Mouse (Mus musculus) left cerebral cortex, postnatal 4 days (tissue): ENCODE data around the gene Serinc1. TPM values are rescaled to one million over a fixed set of nuclear protein-coding genes. Genes with fewer than 3 reads are reported as not detected.
"Not testable (repeated sequence)": the region's sequence is repeated elsewhere in the genome, so short reads cannot be mapped to it uniquely, and the experiment has no call there.

ENCODE experiments used
- DNase-seq: peaks from one replicate; pipeline ENCODE4 v3.0.0-alpha.2; 2022
- intact Hi-C: fragments of 180-260 bp; cut with DNase I; formaldehyde crosslinking; loops from one replicate; pipeline ENCODE4 v1.15.1; 2025
- total RNA-seq, 2 experiments: library from RNA; stranded (reverse); gene quantifications; 2 replicates each; pipeline ENCODE4 v1.2.3; 2021

Serinc1 gene
- total RNA-seq: 100 to 1,000 TPM; 579 to 621 TPM

DNA sequence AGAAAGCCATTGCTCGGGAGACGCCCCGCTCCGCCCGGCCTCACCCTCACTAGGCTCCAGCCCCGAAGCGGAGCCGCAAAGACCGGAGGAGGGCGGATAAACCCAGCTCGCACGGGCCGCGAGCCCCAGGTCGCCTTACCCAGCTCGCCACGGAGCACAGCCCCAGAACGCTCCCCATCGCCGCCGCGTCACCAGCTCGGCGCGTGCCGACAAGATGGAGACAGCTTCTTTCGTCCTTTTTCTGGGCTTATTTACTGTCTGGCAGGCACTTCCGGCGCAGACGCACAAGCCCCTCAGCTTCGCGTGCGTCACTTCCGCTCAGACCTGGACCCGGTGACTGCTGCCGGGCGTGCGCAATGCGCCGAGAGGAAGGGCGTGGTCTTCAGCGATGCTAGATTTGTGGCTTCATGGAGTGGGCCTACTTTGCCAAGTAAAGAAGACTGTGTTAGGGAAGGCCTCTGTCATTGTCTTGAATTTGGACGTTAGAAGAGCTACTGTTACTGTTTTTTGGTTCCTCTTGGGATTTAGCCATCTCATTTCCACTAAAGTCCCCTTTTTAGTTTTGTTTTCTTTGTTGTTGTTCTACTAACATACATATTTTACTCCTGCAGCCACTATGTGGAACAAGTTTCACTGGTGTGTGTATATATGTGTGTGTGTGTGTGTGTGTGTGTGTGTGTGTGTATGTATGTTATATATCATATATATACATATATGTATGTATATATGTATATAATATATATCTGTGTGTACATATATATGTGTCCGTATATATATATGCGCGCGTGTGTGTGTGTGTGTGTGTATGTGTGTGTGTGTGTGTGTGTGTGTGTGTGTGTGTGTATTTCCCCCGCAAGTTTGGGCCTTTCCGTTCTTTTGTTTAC is at the start of gene Serinc1:
Gene Serinc1 (minus strand): TSS at position 313 of the 884 bp plus-strand sequence.
- DNase-seq: peak; percentile 96
- intact Hi-C loops: no loop called here

DNA sequence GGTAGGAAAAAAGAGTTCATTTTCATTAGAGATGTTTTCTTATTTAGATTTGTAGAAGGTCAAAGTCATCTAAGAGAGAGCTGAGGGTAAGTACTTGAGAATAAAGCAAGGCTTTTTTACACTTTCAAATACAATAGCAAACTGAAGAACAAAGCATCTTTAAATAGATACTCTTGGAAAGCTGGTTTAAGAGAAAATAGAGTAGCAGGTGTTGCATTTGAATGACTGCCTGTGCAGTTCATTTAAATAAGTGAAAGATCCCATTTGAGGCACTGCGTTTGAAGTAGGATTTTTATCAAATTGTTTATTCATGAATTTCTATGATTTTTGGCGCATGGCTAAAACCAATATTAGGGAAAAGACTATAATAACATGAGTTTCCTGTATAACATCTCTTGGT is 44.4 kb upstream of the Serinc1 start:
- no peak for DNase-seq
- intact Hi-C loops: no loop called here

DNA sequence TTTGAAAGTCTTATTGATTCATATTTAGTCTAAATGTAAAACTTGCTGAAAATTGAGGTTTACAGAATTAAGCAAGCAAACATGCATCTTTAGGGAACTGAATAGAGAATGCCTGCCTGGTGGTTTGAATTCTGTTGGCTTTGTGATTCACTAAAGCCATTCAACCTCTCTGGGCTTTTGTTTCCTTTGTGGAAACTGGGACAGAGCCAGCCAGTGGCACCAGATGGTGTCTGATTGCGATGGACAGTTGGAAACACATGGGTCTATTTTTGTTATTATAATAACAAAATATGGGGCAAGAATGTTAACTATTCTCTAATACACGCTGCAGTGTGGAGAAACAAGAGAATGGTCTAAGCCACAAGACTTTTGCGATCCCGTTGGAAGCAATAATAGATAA is 39.8 kb upstream of the Serinc1 start:
- DNase-seq: peak; percentile 63
- intact Hi-C loops: no loop called here

DNA sequence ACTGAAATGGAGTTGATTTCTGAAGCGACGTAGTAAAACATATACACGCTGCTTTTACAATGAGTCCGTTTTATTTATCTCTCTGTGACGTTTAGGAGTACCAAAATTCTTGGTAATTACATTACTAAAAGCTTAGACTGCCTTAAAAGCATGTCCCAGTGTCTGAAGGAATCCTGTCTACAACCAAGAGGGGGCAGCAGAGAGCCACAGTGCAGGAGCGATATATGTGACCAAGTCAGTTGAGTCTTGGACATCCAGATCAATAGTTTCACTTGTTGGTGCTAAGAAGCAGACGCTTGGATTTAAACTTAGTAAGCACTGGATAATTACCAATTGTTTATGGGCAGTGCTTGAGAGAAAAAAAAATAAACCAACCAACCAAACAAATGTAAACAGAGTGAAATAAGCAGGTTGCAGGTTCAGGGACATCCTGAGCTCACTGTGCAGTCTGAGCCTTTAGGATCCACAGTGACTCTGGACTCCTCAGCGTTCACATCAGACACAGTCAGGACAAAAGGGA is 38.9 kb upstream of the Serinc1 start:
- intact Hi-C loops: no loop called here

DNA sequence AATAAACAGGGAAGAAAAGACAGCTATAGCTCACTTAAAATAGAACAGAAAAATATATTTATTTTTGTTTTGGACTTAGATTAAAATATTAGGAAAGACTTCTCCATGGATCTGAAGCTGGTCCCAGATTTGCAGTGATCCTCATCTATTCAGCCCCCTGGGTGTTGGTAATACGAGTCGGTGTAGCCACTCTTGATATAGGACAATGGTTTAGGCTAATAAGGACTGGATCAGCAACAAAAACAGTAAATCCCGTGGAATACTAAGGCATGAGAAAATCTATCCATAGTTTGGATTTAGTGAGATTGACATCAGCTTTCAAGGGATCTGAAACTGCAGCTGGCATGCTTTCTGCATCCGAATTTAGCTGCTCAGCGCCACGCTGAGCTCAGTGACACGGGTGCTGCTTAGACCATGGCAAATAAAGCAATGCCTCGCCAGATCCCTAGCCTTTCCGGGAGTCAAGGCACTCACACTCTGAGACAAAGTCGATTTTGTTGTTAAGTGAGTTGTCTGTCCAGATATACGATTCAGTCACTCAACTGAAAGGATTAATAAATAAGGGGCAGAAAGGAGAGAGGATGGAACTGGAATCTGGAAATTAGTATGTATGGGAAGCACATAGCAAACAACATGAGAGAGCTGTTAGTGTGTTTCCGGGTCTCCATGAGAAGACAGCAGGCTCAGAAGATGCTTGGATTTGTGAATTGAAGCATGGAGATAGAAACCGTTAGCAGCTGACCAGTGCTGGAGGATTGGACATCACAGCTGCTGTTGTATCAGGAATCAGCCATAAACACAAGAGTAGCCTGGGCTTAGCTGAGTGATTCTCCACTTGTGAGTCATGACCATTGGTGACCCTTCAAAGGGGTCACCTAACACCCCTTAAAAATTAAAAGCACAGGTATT is 36.9 kb upstream of the Serinc1 start:
- intact Hi-C loops: no loop called here
- DNase-seq: peak; percentile 48

More for the DNA sequence above, 38.9 kb upstream of the Serinc1 start:
- peak; percentile 72 for DNase-seq

DNA sequence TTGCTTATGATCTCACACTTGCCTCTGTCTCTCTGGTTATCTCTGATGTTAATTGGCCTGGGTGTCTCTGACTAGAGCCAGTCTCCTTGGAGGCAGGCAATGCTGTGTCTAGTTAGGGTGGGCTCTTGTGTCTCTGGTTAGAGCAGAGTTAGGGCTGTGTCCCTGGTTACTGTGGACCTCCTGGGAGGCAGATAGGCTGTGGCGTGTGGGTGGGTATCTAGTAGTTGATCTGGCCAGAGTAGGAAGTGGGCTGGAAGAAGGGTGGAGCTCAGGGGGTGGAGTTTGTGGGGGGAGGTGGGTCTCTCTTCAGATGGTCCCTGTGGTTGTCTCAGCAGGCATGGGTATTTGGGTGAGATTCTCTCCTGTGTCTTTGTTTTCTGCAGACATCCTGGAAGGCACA is 33.9 kb upstream of the Serinc1 start:
- no peak for DNase-seq
- intact Hi-C loops: no loop called here

DNA sequence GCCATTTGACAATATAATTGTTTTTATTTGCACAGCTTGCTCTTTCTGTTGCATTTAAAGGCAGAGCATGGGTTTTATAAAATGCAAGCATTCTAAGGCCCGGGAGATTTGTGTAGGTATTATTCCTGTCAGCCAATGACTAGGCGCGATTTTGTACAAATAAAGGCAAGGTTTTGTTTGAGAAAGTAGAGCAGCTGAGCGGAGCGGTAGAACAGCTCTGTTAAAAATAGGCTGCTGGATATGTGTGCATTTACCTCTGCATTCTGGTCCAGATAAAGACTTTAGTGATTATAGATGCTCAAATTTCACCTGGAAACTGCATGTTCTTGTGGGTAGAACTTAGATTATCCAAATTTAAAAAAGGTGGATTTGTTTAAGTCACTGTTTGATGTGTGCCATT is 25.3 kb upstream of the Serinc1 start:
- DNase-seq: no peak
- intact Hi-C loops: no loop called here

DNA sequence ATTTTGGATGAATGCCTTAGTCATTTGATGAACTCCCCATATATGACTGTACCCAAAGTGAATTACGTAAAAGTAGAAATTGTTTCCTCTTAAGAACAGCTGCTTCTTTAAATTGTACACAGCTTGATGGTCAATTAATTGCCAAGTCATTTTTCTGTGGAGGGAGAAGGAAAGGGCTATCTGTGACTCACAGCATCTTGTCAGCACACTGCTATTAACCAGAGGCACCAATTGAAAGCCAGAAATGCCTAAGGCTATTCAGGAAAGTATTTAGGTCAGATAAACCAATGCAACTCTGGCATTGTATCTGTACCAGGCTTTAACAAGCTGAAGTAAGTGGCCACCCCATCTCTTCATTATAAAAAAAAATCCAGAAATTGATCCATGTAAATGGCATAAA is 21.4 kb upstream of the Serinc1 start:
- intact Hi-C loops: no loop called here
- DNase-seq: no peak

DNA sequence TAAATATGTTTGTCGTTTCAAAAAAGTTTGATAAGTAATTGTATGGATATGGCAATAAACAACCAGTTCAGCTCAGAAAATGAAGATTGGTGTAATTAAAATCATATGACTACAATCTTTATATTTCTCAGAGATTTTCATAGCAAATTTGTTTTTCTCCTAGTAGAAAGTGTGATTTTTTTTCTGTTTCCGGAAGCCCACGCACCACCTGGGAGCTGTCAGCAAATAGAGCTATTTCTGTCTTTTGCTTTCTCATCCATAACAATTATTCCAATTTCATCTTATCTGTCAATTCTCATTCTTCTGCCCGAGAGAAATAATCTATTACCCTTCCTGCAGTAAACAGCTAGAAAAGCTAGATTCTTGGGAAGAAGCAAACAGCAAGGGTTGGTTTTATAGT is 17.3 kb upstream of the Serinc1 start:
- DNase-seq: no peak
- intact Hi-C loops: loop anchor here (10.0 kb wide), 1 partner anchor 195 kb away; no protein-coding TSS in a partner anchor

DNA sequence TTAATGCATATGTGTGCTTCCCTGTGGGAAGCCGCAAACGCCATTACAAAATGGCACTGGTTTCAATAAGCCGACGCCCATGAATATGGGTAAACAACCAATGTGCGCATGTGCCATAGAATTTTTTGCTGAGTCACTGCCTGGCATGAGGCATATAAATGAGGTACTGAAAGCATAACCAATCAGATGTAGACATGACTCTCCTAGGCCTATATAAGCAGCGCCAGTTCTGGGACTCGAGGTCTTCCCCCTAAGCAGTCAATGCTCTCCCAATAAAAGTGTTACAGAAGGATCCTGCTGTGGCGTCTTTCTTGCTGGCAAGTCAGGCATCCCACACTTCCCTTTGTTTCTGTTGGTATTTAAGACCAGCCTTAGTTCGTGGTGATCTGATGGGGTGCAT is 11.6 kb upstream of the Serinc1 start:
- DNase-seq: not testable (repeated sequence)
- intact Hi-C loops: loop anchor here (10.0 kb wide), 1 partner anchor 201 kb away; no protein-coding TSS in a partner anchor

DNA sequence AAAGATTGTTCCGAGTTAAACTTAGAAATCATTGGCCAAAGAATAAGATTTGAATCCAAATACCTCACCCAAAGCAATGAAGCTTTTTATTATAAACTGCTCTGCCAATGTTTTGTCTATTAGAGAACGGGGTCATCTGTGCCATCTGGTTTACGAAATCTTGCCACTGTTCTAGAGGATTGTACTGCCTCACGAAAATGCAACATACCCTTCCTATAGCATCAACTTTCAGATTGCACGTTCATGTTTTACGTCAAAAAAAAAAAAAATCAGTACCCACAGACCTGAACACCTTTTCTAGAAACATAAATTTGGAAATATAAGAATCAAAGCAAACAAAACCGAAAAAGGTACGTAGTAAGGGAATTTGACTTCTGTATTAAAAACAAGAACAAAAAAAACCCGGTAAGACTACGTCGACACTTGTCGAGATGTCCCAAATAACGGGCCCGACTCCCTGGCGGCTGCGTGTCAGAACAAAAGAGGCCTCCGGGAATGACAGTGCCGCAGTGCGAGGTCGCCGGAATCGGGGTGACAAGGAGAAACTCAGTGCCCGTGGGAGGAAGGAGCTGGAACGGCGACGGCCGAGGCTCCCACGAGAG is 613 bp downstream of the Serinc1 start:
- intact Hi-C loops: no loop called here
- DNase-seq: no peak

DNA sequence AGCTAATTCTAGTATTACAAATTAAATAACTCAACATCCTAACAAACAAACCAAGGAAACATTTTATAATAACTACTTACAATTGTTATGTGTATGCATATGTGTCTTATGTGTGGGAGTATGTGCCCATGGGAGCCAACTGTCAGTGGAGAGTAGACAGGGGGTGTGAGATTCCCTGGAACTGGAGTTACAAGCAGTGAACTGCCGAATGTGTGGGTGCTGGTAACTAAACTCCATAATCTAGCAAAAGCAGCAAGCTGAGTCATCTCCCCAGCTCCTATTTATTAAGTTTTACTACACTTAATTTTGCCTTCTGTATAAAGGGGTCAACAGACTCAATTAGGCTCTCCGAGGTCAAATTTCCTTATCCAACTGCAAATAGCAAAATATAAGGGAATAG is 1.3 kb downstream of the Serinc1 start:
- no peak for DNase-seq
- intact Hi-C loops: no loop called here

DNA sequence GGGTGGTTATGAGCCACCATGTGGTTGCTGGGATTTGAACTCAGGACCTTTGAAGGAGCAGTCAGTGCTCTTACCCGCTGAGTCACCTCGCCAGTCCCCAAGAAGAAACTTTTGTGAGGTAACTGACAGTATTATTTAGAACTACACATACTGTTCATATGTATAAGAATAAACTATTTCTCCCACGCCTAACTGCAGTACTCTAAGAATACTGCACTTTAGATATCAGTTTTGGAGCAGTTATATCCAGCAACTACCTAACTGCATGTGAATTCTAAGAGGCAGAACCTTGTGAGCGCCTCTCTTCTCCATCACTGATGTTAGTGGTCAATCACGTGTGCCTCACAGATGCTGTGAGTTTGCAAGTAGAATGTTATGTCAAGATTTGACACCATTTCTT is 5.9 kb downstream of the Serinc1 start:
- no peak for DNase-seq
- intact Hi-C loops: loop anchor here (5.0 to 10.0 kb wide), 3 partner anchors 34 to 958 kb away; no protein-coding TSS in a partner anchor

DNA sequence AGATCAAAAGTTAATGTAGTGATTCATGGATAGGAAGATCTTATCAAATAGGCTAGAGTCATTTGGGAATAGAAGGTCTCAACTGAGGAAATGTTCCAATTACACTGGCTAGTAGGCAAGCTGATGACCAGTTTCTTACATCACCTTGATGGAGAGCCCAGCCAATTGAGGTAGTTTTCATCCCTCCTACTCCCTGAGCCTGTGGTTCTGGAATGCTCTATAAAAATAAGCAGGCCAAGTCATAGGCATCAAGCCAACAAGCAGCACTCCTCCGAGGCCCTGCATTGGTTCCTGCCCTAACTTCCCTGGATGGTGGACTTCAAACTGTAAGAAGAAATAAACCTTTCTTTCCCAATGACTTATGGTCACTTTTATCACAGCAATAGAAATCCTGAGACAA is 17.1 kb downstream of the Serinc1 start:
- DNase-seq: no peak
- intact Hi-C loops: loop anchor here (10.0 kb wide), 1 partner anchor 950 kb away; no protein-coding TSS in a partner anchor

DNA sequence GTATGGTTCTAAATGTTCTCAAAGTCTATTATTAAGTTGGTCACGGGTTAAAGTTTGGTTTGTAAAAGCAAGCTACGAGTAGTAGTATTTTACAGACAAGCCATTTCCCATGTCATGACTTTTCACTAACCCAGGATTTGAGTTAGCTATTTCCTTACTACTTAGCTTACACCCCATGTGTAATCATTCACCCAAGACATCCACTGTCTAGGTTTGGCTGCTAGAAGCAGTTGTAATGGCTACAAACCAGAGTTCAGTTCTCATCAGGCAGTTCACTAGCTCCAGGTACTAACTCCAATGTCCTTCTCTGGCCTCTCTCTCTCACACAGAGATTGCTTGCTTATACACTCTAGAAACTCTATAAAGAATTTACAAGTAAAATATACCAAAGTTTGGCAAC is 17.7 kb downstream of the Serinc1 start:
- intact Hi-C loops: loop anchor here (10.0 kb wide), 1 partner anchor 950 kb away; no protein-coding TSS in a partner anchor
- no peak for DNase-seq

DNA sequence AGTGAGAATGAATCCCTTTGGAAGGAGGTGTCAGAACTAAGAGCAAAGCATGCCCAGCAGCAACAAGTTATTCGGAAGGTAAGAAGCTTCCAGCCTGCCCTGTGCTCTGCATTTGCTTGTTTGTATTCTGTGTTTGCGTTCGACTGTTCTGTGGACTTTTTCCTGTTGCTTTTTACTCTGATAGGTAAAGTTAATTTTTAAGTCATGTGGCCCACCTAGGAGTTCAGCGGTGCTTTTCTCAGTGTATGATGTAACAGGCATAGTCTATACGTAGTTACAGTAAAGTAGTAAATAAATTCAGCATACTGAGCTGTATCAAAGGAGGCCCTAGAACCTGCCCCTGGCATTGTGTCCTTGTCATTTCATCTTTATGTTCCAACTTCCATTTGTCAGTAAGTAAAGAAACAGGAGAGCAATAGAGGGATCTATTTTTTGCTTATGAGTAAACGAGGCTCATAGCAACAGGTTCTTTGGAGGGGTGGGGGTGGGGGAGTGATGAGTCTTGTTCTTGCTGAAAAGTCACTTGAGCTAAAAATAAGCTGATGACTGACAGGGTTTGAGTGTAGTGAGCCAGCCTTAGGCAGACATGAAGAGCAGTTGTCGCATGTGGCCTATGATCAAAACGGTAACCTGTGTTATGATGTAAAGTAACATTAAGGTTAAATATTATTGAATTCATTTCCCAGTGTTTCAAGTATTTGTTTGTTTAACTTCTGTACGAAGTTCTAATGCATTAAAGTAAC is 32.7 kb downstream of the Serinc1 start:
- intact Hi-C loops: no loop called here
- no peak for DNase-seq

DNA sequence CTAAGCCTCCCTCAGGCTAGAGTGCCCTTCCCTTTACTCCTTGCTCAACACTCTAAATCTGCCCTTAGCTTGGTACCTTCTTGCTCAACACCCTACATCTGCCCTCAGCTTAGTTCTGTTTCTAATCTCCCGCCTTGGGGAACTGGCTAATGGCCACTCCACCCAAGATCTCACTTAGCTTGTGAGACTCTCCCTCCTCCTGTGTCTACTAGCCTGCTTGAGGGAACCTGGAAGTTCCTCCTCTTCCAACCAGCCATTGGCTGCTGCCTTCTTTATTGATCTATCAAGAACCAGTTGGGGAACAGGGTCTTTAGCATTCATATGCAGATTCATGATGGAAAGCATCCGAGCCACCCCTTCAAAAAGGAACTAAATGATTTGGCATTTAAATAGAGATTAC is 40.3 kb downstream of the Serinc1 start:
- no peak for DNase-seq
- intact Hi-C loops: loop anchor here (5.0 kb wide), 1 partner anchor 35 kb away; no protein-coding TSS in a partner anchor

DNA sequence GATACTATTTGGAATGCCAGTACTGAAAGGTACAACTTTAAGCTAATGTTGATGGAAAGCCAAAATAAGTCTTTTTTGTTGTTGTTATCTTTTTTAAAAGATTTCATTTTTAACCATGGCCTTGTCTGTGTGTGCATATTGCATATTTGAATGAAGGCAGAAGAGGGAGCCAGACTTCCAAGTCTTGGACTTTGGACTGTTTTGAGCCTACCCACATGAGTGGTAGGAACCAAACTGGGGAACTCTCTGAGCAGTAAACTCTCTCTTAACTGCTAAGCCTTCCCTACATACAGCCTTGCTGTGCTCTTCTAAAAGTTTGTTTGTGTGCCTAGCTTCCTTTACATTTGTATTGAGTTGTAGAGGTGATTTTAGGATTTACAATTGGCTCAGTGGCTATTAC is 43.7 kb downstream of the Serinc1 start:
- intact Hi-C loops: no loop called here
- no peak for DNase-seq

DNA sequence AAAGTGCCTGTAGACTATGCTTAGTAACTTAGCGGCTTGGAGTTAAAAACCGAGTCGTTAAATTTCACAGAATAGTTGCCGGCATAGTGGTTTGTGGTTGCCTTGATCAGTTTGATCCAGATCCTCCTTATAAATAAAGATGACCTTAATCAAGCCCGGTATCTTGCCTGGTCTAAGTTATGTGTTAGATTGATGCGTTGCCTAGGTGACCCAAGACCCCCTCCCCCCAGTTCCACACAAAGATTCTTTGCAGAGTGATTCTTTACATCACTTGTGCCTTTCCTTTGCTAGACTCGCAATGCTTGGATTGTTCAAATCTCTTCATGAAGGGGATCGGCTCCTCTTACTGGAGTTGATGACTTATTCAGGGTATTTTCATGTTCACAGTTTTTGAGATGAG is 45.1 kb downstream of the Serinc1 start:
- no peak for DNase-seq
- intact Hi-C loops: no loop called here

DNA sequence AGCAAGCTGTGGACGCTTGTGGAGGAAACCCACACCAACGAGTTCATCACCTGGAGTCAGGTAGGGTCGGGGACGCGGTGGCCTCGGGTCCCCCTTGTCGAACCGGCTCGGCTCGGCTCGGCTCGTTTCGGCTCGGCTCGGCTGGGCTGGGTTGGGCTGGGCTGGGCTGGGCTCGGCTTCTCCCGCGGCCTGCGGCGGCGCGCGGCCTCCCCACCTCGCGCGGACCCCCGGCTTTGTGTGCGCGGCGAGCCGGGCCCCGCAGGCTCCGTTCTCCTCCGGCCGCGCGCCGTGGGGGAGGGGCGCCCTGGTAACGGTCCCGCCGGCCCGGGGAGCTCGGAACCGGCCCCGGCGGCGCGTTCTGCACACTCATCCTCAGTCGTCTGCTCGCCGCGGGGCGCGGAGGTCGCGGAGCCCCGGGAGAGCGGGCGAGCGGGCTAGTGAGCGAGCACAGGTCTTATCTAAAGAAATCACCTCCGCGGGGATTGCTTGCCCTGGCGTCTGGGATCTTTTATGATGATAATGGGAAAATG is 45.7 kb downstream of the Serinc1 start:
- peak; percentile 80 for DNase-seq
- intact Hi-C loops: no loop called here
